Mouse (Mus musculus): ENCODE results near the gene Cdk18. TPM values are rescaled to one million over a fixed set of nuclear protein-coding genes. Genes with fewer than 3 reads are reported as not detected.

Gene Cdk18
- total RNA-seq, 2 experiments from 2014 or later, result 0.42 TPM; not detected in 1

DNA sequence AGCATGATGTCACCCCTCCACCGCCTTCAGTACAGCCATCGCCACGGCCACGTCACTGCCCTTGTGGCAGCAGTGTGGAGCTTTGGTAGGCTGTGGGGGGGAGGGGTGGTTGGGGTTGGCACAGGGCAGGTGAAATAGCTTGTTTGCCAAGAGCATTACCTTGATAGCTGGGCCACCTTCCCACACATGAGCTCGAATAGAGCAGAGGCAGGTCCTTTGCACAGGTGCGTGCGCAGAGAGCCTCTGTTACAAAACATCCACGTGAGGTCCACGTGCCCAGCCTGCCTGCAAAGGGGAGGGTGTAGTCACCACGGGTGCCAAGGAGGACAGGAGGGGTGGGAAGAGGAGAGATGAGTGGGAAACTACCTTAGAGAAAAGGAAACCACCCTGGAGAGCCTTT lies 63.9 kb downstream of the Cdk18 start:
- ATAC-seq (replicated peaks; ENCODE audit: low FRiP score, low TSS enrichment, poor library complexity, severe bottlenecking), result no peak

DNA sequence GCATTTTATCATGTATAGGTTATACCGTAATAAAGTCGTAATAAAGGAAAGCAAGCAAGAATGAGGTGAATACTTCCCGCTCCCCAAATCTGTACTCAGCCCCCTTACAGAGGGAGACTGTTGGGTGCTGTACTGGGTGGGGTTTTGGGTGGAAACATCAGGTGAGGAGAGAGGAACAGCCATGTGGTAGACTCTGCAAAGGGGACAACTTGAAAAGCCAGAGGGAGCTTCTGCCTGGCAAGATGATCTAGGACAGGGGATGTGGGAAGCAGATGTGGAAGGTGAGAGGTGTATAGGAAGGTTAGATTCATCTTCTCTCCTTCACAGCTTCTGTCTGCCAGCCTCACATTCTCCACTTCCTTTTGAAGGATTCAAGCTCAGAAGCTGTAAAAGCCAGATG lies 68.8 kb downstream of the Cdk18 start:
- ATAC-seq (replicated peaks; ENCODE audit: low FRiP score, low TSS enrichment, poor library complexity, severe bottlenecking), result no peak

DNA sequence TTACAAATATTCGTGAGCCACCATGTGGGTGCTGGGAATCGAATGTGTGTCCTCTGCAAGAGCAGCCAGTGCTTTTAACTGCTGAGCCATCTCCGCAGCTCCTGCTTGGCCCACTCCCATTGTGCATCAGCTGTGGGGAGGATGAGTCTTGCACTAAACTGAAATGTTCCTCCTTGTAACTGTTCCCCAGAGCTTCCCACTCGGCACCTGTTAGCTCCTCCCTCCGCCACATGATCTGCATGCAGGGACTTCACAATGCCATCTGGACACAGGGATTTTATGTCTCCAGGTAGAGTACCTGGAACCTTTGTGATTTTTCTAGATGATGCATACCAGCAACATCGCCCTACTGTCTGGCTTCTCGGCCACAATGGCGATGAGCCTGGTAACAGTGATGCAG lies 70.0 kb downstream of the Cdk18 start:
- no peak for ATAC-seq (replicated peaks; ENCODE audit: low FRiP score, low TSS enrichment, poor library complexity, severe bottlenecking)

DNA sequence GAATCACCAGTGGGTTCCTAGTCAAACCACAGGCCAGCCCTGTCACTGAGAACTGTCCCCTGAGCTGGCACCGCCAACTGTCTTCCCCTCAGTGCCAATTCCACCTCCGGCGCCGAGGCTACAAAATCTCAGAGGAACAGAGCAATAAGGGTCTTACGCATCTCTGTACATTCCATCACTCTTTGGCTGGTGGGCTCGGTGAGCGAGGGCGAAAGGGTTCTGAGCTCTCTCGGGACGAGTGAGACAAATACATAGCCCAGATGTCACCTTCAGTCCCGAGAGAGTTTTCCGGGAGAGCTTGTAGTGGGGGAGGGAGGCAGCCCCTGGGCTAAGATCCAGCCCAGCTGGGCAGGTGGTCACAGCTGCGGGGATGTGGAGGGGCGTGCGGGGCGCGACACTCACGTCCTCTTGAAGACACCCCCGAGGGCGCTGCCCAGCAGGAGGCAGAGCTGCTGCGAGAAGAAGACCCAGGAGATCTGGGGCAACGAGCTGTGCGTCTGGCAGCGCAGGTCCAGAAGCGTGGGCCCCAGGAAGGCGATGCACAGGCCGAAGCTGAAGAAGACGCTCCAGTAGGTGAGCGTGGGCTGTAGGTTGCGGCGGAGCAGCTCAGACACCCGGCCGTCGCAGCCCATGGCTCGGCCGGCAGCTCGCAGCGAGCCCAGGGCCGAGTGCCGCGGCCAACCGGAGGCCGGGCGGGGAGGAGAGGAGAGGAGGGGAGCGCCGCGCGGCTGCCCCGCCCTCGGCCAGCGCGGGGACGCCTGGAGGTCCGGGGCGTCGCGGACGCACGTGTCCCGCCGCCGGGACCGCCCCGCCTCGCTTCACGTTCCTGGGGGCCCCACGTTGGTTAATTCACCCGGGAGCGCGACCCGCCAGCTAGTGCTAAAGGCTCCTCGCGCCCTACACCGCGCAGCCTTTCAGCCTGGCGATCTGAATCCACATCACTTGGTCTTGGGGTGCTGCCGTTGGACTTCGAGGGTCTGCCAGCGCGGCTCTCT lies 71.9 kb downstream of the Cdk18 start, which contains the start of gene Mfsd4a:
TSS of gene Mfsd4a (minus strand) at position 802 of the 995 bp plus-strand sequence.
- ATAC-seq (replicated peaks; ENCODE audit: low FRiP score, low TSS enrichment, poor library complexity, severe bottlenecking), result peak; percentile 67

DNA sequence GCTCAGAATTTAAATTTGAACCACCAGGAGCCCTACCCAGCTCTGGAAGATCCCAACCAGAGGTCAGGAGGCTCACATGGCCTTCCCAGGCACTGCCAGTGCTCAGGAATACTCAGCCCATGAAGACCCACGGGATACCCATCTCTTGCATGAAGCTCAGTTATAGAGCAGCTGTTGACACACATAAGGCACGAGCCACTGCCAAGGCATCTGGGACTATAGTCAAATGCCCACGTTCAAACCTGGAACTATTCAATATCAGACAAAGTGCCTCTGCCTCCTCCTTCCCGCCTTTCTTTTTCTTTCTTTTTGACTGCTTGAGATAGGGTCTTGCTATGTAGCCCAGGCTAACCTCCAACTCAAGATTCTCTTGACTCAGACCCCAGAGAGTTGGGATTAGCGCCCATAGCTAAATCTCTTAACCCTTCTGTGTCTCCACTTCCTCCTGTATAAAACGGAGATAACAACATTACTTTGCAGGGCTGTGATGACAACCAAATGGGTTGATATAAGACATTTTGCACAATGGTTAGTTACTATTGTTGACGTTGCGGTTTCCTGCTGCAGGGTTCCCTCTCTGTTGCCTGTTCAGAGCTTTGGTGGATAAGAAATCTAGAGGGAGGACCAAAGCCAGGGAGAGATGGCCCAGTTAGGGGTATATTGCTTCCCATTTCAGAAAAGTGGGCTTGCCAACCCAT lies 73.9 kb downstream of the Cdk18 start:
- no peak for ATAC-seq (replicated peaks; ENCODE audit: low FRiP score, low TSS enrichment, poor library complexity, severe bottlenecking)

DNA sequence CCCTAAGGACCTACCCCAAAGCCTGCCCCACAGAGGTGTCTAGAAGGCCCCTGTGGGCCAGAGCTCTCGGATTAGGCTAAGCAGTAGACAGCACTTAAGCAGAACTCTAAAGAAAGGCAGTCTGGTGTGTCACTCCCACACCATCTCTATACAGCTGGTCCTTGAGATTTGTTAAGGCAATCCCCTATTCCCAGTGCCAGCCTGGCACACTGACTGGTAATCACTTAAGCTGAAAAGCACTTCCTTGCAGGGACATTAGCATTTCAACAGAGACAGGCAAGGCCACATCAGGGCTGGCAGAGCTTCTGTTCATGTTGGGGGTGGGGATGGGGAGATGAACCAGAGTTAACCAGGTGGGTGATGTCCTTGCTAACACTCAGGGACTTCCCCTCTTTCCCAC lies 74.5 kb downstream of the Cdk18 start:
- ATAC-seq (replicated peaks; ENCODE audit: low FRiP score, low TSS enrichment, poor library complexity, severe bottlenecking), result no peak

DNA sequence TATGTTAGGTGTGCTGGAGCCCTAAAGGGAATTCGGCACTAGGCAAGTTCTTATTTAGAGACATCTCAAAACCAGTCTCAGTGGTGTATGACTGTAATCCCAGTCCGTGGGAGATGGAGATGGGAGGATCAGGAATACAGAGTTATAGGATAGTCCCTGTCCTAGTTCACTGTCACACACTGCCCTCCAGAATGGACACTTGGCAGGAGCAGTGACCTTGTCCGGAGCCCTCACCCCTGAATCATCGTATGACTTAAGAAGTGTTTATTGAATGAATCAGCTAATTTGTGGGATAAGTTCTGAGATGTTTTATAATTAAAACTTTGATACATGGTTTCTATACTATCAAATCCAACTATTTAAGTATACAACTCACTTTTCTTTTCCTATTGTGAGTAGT lies 76.4 kb downstream of the Cdk18 start:
- ATAC-seq (replicated peaks; ENCODE audit: low FRiP score, low TSS enrichment, poor library complexity, severe bottlenecking), result no peak

Other genes starting within 250 kb of the Cdk18 start
- 155 and 223 TPM in 2 replicates for gene Nucks1, start 229.2 kb downstream of the Cdk18 start, total RNA-seq (2014; fragmentation: Nextera tagmentation)
- gene Nucks1, start 229.2 kb downstream of the Cdk18 start, total RNA-seq (2017), result 308 and 361 TPM in 2 replicates
- gene Slc45a3, start 176.7 kb downstream of the Cdk18 start, total RNA-seq (2014; fragmentation: Nextera tagmentation), result 19.5 and 39.2 TPM in 2 replicates
- gene Slc45a3, start 176.7 kb downstream of the Cdk18 start, total RNA-seq (2017), result 12.0 and 14.8 TPM in 2 replicates
- 97.8 and 135 TPM in 2 replicates for gene Elk4, start 132.1 kb downstream of the Cdk18 start, total RNA-seq (2014; fragmentation: Nextera tagmentation)
- 88.1 and 90.9 TPM in 2 replicates for gene Elk4, start 132.1 kb downstream of the Cdk18 start, total RNA-seq (2017)
- gene Mfsd4a, start 71.6 kb downstream of the Cdk18 start, total RNA-seq (2014; fragmentation: Nextera tagmentation), result 0.40 TPM in 1 of 2 replicates, not detected in the other
- 0.75 and 3.8 TPM in 2 replicates for gene Mfsd4a, start 71.6 kb downstream of the Cdk18 start, total RNA-seq (2017)
- not detected in 2 replicates for gene Lemd1, start 51.7 kb upstream of the Cdk18 start, total RNA-seq (2014; fragmentation: Nextera tagmentation)
- not detected in 2 replicates for gene Lemd1, start 51.7 kb upstream of the Cdk18 start, total RNA-seq (2017)
- not detected in 2 replicates for gene AC124108.1, start 51.8 kb upstream of the Cdk18 start, total RNA-seq (2014; fragmentation: Nextera tagmentation)
- not detected in 2 replicates for gene AC124108.1, start 51.8 kb upstream of the Cdk18 start, total RNA-seq (2017)
- gene Gm10188, start 90.1 kb upstream of the Cdk18 start, total RNA-seq (2014; fragmentation: Nextera tagmentation), result not detected in 2 replicates
- not detected in 2 replicates for gene Gm10188, start 90.1 kb upstream of the Cdk18 start, total RNA-seq (2017)
- not detected in 2 replicates for gene Klhdc8a, start 158.9 kb upstream of the Cdk18 start, total RNA-seq (2014; fragmentation: Nextera tagmentation)
- gene Klhdc8a, start 158.9 kb upstream of the Cdk18 start, total RNA-seq (2017), result not detected in 2 replicates
- gene Nuak2, start 176.4 kb upstream of the Cdk18 start, total RNA-seq (2014; fragmentation: Nextera tagmentation), result 3.7 and 4.9 TPM in 2 replicates
- 0.70 and 4.4 TPM in 2 replicates for gene Nuak2, start 176.4 kb upstream of the Cdk18 start, total RNA-seq (2017)

Data from megakaryocyte-erythroid progenitor cell, adult 5-6 weeks (primary cell).